Mouse (Mus musculus): Measurements from ENCODE around the gene Pikfyve.

DNA sequence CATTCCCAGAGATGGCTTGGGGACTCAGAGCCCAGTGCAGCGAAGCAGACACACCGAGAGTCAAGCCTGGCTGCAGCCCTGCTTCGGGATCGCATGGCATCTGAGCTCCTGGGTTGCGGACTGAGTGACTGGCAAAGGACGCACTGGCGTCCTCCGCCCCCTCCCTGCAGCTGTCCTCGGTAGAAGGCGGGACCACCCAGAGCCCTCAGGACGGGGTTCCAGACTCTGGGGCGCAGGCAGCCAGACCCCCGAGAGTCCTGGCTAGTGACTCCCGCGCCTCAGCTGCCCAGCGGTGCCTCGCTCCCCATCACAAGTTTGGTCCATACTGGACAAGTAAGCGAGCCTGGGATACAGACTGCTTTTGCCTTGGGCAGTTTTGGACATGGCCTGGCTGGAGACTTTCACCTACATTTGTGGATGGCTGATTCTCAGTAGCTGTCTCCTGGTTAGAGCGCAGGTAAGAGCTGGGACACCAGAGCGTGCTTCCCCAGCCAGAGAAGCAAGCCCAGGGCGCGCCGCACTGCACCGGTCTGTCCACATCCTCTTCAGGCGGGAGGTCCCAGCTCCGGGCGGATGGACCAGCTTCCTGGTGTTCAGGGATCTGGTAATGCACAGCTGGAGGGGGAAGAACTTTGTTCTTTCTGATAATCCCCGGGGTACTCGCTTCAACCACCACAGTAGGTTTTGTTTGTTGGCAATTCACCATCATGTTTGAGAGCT lies 124.9 kb downstream of the Pikfyve start:
- TF ChIP-seq CTCF (conservative IDR thresholded peaks at IDR 0.05; ENCODE audit: low read length) (no peak), POU5F1 (IDR thresholded peaks at IDR 0.05; ENCODE audit: borderline replicate concordance, low read length) (no peak)
